Mouse (Mus musculus) megakaryocyte, embryonic 14.5 days (primary cell): ENCODE data around the gene Samd7.

Source experiments
- FLI1 ChIP-seq: IDR thresholded peaks from 2 replicates; pipeline ENCODE4 v1.6.1; 2012; ENCODE audit warnings: low read length, inconsistent platforms, mixed read lengths
- GATA1 ChIP-seq: IDR thresholded peaks from 3 replicates; pipeline ENCODE4 v1.6.1; 2012; ENCODE audit warnings: mixed read lengths, low read length, inconsistent platforms, borderline replicate concordance

DNA sequence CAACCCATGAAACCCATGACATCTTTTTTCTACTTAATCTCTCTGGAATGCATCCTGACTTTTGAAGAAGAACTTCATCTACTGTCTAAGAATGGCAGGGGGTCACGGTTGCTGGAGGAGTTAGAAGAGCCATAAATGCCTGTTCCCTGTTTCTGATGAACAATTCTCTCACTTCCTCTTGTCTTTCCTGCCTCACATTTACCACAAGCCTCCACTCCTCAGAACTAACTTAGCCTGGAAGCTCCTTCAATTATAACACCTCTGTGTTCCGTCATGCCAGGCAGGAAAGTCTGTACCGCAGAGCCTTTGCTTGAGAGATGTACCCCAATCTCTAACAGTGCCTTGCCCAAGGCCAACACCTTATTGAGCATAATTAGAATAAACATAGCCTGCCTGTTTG is 27.4 kb upstream of the Samd7 start:
- no peak for TF ChIP-seq GATA1
- no peak for TF ChIP-seq FLI1
